Mouse (Mus musculus): ENCODE measurements at regions not wholly inside any gene's neighbourhood (a gene's known extent, or its start where the extent isn't known, plus 50 kb on each side); places are given as distances from the start of the nearest gene placed in this dataset.

- TF ChIP-seq CTCF (IDR thresholded peaks at IDR 0.05; ENCODE audit: low read depth) (no peak), EP300 (optimal IDR thresholded peaks at IDR 0.05) (no peak)
Measured at GRCm38 (mm10) chr7:124868133-124868603, 576.3 kb upstream of the Kdm8 start.
